Mouse (Mus musculus) leukemia stem cell, adult 10-12 weeks (primary cell): ENCODE measurements around the gene Rela. TPM values are rescaled to one million over a fixed set of nuclear protein-coding genes. Genes with fewer than 3 reads are reported as not detected.

Experiments used
- polyA plus RNA-seq: library from polyadenylated mRNA; stranded (reverse); fragments of >175 nt; gene quantifications from 2 replicates; pipeline ENCODE4 v1.2.3, GENCODE M21; 2012; ENCODE audit warnings: low replicate concordance

The Rela gene
- polyA plus RNA-seq = 61.2 and 268 TPM in 2 replicates

DNA sequence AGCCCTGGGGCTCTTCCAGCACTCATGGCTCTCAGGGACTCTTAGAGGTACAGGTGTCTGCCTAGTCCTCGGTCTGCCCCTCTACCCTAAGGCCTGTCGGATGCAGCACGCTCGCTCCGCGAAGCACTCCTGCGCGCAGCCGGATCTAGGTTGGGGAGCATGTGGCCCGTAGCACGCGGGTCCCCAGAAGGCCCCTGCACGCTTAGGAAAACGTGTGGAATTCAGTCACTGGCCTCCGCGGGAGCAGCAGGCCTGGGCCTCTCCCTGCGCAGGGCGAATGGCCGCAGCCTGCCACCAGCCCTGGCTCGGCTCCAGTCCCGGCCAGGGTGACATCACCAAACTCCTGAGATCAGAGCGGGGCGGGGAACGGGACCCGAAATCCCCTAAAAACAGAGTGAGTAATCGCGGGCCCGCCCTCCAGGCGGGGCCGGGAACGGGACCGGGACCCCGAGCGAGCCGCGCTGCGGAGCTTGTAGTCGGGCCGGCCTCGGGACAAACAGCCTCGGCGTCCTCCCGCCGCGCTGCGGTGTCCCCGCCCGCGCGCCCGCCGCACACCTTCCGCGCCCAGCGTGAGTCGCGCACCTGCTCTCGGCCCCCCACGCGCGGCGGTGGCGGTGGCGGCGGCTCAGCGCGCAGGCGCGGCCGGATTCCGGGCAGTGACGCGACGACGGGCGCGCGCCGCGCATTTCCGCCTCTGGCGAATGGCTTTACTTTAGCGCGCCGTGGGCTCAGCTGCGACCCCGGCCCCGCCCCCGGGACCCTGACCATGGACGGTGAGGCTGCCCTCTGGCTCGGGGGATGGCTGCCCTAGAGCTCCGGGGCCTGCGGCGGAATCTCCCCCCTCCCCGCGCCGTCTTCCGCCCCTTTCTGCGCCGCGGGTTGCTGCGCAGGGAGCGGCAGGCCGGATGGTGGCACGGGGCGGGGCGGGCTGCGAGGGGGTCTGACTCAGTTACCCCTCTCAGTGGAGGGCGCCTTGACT lies at the start of gene Rela:
Gene Rela (plus strand): TSS at position 415 of the 979 bp plus-strand sequence.

GRCm38 (mm10) chr19:5601752-5602541 lies 35.3 kb upstream of the Rela start, which contains the start of gene Rnaseh2c:
Gene Rnaseh2c (plus strand): TSS chr19:5601873.

GRCm38 (mm10) chr19:5609547-5610404 lies 27.5 kb upstream of the Rela start, which contains the start of gene Kat5:
Gene Kat5 (minus strand): TSS chr19:5610237.

DNA sequence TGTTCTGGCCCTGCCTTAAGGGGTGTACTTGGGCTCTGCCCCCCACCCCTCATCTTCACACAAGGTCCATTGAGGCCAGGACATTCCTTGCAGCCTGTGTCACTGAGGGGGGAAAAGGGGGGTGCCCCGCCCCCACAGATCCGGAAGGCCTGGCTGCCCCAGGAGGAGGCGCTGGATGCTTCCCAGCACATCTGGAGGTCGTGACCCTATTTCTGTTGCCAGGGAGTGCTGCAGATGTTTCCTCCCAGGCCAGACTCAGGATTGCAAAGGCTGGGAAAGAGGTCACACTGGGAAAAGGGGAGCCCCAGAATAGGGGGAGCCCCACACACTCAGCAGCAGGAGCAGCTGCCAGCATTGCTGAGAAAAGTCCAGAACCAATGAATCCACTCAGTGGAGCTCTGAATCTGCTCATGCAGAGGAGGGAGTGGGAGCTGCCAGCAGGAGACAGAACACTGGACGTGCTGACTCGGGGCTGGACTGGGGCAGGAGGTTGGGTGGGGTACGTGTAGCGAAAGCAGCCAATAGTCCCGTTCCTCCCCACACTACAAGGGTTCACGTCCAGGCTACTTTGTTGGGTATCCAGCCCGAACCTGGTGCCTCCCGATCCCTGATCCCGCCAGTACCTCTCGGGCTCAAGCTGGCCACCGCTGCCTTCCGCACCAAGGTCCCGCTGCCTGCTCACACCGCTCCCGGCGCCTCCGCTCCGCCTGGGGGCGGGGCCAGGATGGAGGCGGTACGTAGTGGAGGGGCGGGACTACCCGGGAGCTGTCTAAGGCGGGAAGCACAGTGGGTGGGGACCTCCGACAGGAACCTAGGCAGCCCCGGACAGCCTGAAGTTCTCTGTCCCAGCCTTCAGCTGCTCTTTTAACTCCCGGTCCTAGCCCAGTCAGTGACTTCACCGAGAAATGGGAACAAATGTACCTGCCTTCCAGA lies 26.0 kb downstream of the Rela start, which contains the start of gene Sipa1:
Gene Sipa1 (minus strand): TSS at position 727 of the 933 bp plus-strand sequence.

GRCm38 (mm10) chr19:5688200-5689087 lies 51.2 kb downstream of the Rela start, which contains the start of the genes Map3k11 and Pcnx3:
Gene Map3k11 (plus strand): TSS chr19:5688742.
Gene Pcnx3 (minus strand): TSS chr19:5688908.

Other genes with a start within 250 kb of the Rela start
- gene Sart1, start 248.8 kb upstream of the Rela start, polyA plus RNA-seq = 72.0 and 110 TPM in 2 replicates
- gene Tsga10ip, start 235.0 kb upstream of the Rela start, polyA plus RNA-seq = not detected in 2 replicates
- 179 and 311 TPM in 2 replicates for gene Drap1, start 212.5 kb upstream of the Rela start, polyA plus RNA-seq
- 69.5 and 77.3 TPM in 2 replicates for gene AI837181, start 212.3 kb upstream of the Rela start, polyA plus RNA-seq
- 22.9 and 39.9 TPM in 2 replicates for gene Fosl1, start 189.9 kb upstream of the Rela start, polyA plus RNA-seq
- 11.4 and 13.8 TPM in 2 replicates for gene Ccdc85b, start 179.6 kb upstream of the Rela start, polyA plus RNA-seq
- gene Fibp, start 176.9 kb upstream of the Rela start, polyA plus RNA-seq = 11.1 and 197 TPM in 2 replicates
- gene Ctsw, start 169.0 kb upstream of the Rela start, polyA plus RNA-seq = 0.34 and 1.2 TPM in 2 replicates
- gene Efemp2, start 163.5 kb upstream of the Rela start, polyA plus RNA-seq = 0.91 and 1.5 TPM in 2 replicates
- gene Mus81, start 149.1 kb upstream of the Rela start, polyA plus RNA-seq = 58.4 and 60.0 TPM in 2 replicates
- gene Cfl1, start 147.0 kb upstream of the Rela start, polyA plus RNA-seq = 2,530 and 3,476 TPM in 2 replicates
- 0.35 and 0.47 TPM in 2 replicates for gene 1700020D05Rik, start 133.7 kb upstream of the Rela start, polyA plus RNA-seq
- 4.1 and 8.2 TPM in 2 replicates for gene Snx32, start 126.9 kb upstream of the Rela start, polyA plus RNA-seq
- gene Ovol1, start 76.8 kb upstream of the Rela start, polyA plus RNA-seq = not detected in 2 replicates
- gene Ap5b1, start 69.5 kb upstream of the Rela start, polyA plus RNA-seq = 16.9 and 32.7 TPM in 2 replicates
- gene Rnaseh2c, start 35.6 kb upstream of the Rela start, polyA plus RNA-seq = 248 and 435 TPM in 2 replicates
- gene Kat5, start 27.2 kb upstream of the Rela start, polyA plus RNA-seq = 46.4 and 73.1 TPM in 2 replicates
- 361 and 570 TPM in 2 replicates for gene Sipa1, start 26.2 kb downstream of the Rela start, polyA plus RNA-seq
- 157 and 178 TPM in 2 replicates for gene Map3k11, start 51.3 kb downstream of the Rela start, polyA plus RNA-seq
- 468 and 751 TPM in 2 replicates for gene Pcnx3, start 51.4 kb downstream of the Rela start, polyA plus RNA-seq
- 1.1 and 3.7 TPM in 2 replicates for gene Kcnk7, start 66.9 kb downstream of the Rela start, polyA plus RNA-seq
- gene Ehbp1l1, start 88.8 kb downstream of the Rela start, polyA plus RNA-seq = 268 and 413 TPM in 2 replicates
- gene Fam89b, start 92.2 kb downstream of the Rela start, polyA plus RNA-seq = 41.3 and 119 TPM in 2 replicates
- gene Ltbp3, start 103.4 kb downstream of the Rela start, polyA plus RNA-seq = 2.3 and 4.5 TPM in 2 replicates
- 56.3 and 57.0 TPM in 2 replicates for gene Scyl1, start 133.9 kb downstream of the Rela start, polyA plus RNA-seq
- gene Frmd8, start 237.8 kb downstream of the Rela start, polyA plus RNA-seq = 18.0 and 18.2 TPM in 2 replicates
- 0.65 and 5.0 TPM in 2 replicates for gene Slc25a45, start 240.3 kb downstream of the Rela start, polyA plus RNA-seq